Mouse (Mus musculus) heart, postnatal 0 days (tissue): ENCODE data around the gene Pebp1.

Experiments
- CTCF ChIP-seq: IDR thresholded peaks from 2 replicates; pipeline ENCODE4 v1.5.1; 2016; ENCODE audit warnings: antibody characterized with exemption, control low read depth, low read depth
- EP300 ChIP-seq: IDR thresholded peaks from 2 replicates; pipeline ENCODE4 v1.6.1; 2016; ENCODE audit warnings: antibody characterized with exemption, low read depth

DNA sequence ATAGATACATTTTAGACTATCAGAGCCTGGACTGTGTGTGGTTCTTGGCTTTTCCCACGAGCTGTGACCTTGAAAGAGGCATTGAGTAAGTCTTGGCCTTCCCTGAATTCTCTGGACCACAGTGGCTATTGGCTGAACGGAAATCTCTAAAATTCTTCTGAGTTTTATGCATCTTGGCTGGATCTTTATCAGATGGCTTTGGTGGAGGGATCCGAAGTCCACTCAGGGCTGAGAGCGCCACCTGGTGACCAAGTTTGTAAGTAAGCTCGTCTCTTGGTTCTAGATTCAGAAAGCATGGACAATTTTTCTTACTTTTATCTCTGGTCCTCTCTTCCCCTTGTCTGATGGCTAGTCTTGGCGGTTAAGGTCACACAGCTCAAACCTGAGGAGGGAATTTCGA, 17.5 kb upstream of the Pebp1 start:
- TF ChIP-seq CTCF (peak; percentile 51), EP300 (no peak)
